Mouse (Mus musculus) gastrocnemius, postnatal 10 days (tissue): ENCODE results near the gene Gm20481. TPM values are rescaled to one million over a fixed set of nuclear protein-coding genes. Genes with fewer than 3 reads are reported as not detected.
"Not testable (repeated sequence)": the region's sequence is repeated elsewhere in the genome, so short reads cannot be mapped to it uniquely, and the experiment has no call there.

Source experiments
- DNase-seq: peaks from one replicate; pipeline ENCODE4 v3.0.0; 2021; ENCODE audit warnings: mixed read lengths
- total RNA-seq, 2 experiments: library from RNA; stranded (reverse); gene quantifications; 2 replicates each; pipeline ENCODE4 v1.2.3; 2021

Gene Gm20481
- total RNA-seq, 2 experiments from 2014 or later: not detected

- no peak for DNase-seq
Measured at GRCm38 (mm10) chr17:35003022-35003838, 33.5 kb downstream of the Gm20481 start.

GRCm38 (mm10) chr17:35004075-35004717 is 34.5 kb downstream of the Gm20481 start:
- no peak for DNase-seq

GRCm38 (mm10) chr17:35005158-35005557 is 35.4 kb downstream of the Gm20481 start:
- DNase-seq: no peak

- DNase-seq: not testable (repeated sequence)
Measured at GRCm38 (mm10) chr17:35005902-35006301, 36.2 kb downstream of the Gm20481 start.

GRCm38 (mm10) chr17:35007387-35007991 is 37.8 kb downstream of the Gm20481 start:
- no peak for DNase-seq

- no peak for DNase-seq
Measured at GRCm38 (mm10) chr17:35009586-35009985, 39.9 kb downstream of the Gm20481 start.

GRCm38 (mm10) chr17:35011440-35011839 is 41.7 kb downstream of the Gm20481 start:
- DNase-seq: no peak

- DNase-seq: no peak
Measured at GRCm38 (mm10) chr17:35012430-35012829, 42.7 kb downstream of the Gm20481 start.

GRCm38 (mm10) chr17:35013221-35013620 is 43.5 kb downstream of the Gm20481 start:
- DNase-seq: no peak

- DNase-seq: no peak
Measured at GRCm38 (mm10) chr17:35015296-35015695, 45.6 kb downstream of the Gm20481 start.

GRCm38 (mm10) chr17:35016376-35016775 is 46.7 kb downstream of the Gm20481 start, which contains the start of gene Vwa7:
Gene Vwa7 (plus strand): TSS chr17:35016579.
- DNase-seq: peak; percentile 42

- no peak for DNase-seq
Measured at GRCm38 (mm10) chr17:35016791-35017705, 47.3 kb downstream of the Gm20481 start.

- DNase-seq: no peak
Measured at GRCm38 (mm10) chr17:35017706-35018030, 48.0 kb downstream of the Gm20481 start.

GRCm38 (mm10) chr17:35018171-35018570 is 48.5 kb downstream of the Gm20481 start:
- no peak for DNase-seq

- no peak for DNase-seq
Measured at GRCm38 (mm10) chr17:35019894-35020293, 50.2 kb downstream of the Gm20481 start.

GRCm38 (mm10) chr17:35020551-35020950 is 50.8 kb downstream of the Gm20481 start:
- DNase-seq: no peak

- DNase-seq: peak; percentile 95
Measured at GRCm38 (mm10) chr17:35021163-35021808, 51.6 kb downstream of the Gm20481 start.
